Mouse (Mus musculus) olfactory bulb, adult 2 months (tissue): ENCODE results near the gene Ccl9. TPM values are rescaled to one million over a fixed set of nuclear protein-coding genes. Genes with fewer than 3 reads are reported as not detected.

ENCODE experiments used
- H3K27ac ChIP-seq: fragments of 200-500 bp; 2 replicates; pipeline ENCODE4 v1.5.1; 2012; ENCODE audit warnings: low read depth, low read length; ENCODE audit not compliant: insufficient read depth
- H3K4me1 ChIP-seq: fragments of 200-500 bp; 2 replicates; pipeline ENCODE4 v1.6.1; 2012; ENCODE audit warnings: low read length; ENCODE audit not compliant: control insufficient read depth, insufficient read depth
- H3K4me3 ChIP-seq: fragments of 200-500 bp; 2 replicates; pipeline ENCODE4 v1.5.1; 2012; ENCODE audit warnings: mild to moderate bottlenecking, low read depth, low read length, moderate library complexity; ENCODE audit not compliant: insufficient read depth
- CTCF ChIP-seq: fragments of 200-500 bp; IDR thresholded peaks from 2 replicates; pipeline ENCODE4 v1.5.1; 2012; ENCODE audit warnings: low read depth, mild to moderate bottlenecking, low read length, moderate library complexity; ENCODE audit not compliant: insufficient read depth
- POLR2A ChIP-seq: fragments of 200-500 bp; IDR thresholded peaks from 2 replicates; pipeline ENCODE4 v1.6.1; 2012; ENCODE audit warnings: mild to moderate bottlenecking, low read depth, low read length, moderate library complexity; ENCODE audit not compliant: insufficient read depth
- WGBS: fragments of 180-500 bp; shearing (Covaris S2); methylation state at CpG from one replicate; pipeline ENCODE4 v1.1.7; 2018; 5-methylcytosine and 5-hydroxymethylcytosine counted together
- polyA plus RNA-seq: library from polyadenylated mRNA; stranded (reverse); fragments of >200 nt; gene quantifications from 2 replicates; pipeline ENCODE4 v1.2.4, GENCODE M21; 2012; ENCODE audit warnings: low replicate concordance; ENCODE audit not compliant: missing spikeins, insufficient read depth, insufficient read length

Gene Ccl9
- polyA plus RNA-seq, 1 experiment, result not detected

DNA sequence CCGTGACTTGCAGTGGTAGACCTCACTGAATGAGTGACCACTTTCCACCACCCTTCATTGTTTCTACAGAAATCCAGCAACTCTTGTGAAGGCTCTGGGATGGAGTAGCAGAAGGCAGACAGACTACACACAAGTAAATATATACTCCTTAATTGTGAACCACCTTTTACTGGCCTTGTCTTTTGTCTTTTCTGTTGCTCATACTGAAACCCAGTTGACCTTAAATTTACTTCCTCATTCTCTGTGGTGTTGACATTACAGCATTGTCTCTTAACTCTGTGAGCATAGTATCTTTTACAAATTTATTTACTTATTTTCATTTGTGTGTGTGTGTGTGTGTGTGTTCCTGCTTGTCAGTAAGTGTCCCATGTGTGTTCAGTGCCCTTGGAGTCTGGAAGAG lies 45.2 kb downstream of the Ccl9 start:
- Histone ChIP-seq H3K27ac (no peak overlapping the region), H3K4me1 (peaks cover 6% of the 10 kb centered on the region; the same call in 1 of the 2 replicates), H3K4me3 (no peak overlapping the region)
- WGBS, result 100% methylated on average over 1 of the region's 1 CpGs
- TF ChIP-seq CTCF, result no peak
- TF ChIP-seq POLR2A, result no peak

DNA sequence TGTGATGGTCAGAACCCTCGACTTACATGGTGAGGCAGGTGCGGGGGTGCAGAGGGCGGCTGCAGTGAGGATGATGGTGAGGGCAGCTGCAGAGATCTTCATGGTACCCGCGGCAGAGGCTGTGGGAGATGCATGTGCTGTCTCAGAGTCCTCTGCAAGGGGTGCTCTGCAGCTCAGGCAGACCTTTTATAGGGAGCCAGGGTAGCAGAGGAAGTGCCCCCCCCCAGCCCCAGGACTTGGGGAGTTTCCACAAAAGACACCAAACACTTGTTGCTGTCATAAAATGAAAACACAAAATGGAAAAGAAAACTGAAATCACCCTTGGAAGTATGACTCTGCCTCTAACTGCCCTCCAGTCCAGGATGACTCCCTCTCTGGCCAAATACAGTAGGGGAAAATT lies 48.1 kb downstream of the Ccl9 start, which contains the start of gene Ccl5:
Ccl5 (minus strand) TSS at position 159 of the 400 bp plus-strand sequence.
- TF ChIP-seq CTCF (no peak), POLR2A (no peak)
- peaks cover 6% of the 10 kb centered on the region; the same call in 1 of the 2 replicates for H3K4me1 ChIP-seq
- no peak within 1 kb of the TSS for H3K27ac ChIP-seq
- 92% methylated on average over 5 of the region's 5 CpGs for WGBS
- no peak within 1 kb of the TSS for H3K4me3 ChIP-seq

DNA sequence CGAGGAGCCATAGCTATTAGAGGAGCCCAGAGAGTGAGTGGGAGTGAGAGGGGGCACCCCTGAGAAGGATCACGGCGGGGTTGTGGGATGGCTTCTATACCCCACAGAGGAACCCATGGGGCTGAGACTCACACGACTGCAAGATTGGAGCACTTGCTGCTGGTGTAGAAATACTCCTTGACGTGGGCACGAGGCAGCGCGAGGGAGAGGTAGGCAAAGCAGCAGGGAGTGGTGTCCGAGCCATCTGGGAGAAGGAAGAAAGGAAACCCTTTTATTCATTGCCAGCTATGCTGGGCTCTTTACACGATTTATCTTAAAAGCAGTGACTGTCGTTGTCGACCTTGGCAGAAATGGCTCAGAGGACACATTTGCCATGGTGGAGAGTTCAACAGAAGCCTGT lies 49.4 kb downstream of the Ccl9 start:
- no peak overlapping the region for H3K4me3 ChIP-seq
- TF ChIP-seq POLR2A, result no peak
- no peak for TF ChIP-seq CTCF
- no peak overlapping the region for H3K27ac ChIP-seq
- 68% methylated on average over 12 of the region's 12 CpGs for WGBS
- peaks cover 3% of the 10 kb centered on the region; the same call in 1 of the 2 replicates for H3K4me1 ChIP-seq

Other genes starting within 250 kb of the Ccl9 start
- gene Rasl10b, start 169.5 kb downstream of the Ccl9 start, polyA plus RNA-seq, result 96.6 TPM in 1 of 2 replicates, not detected in the other
- not detected in 2 replicates for gene Gas2l2, start 149.2 kb downstream of the Ccl9 start, polyA plus RNA-seq
- gene 1700020L24Rik, start 141.0 kb downstream of the Ccl9 start, polyA plus RNA-seq, result not detected in 2 replicates
- gene Mmp28, start 115.6 kb downstream of the Ccl9 start, polyA plus RNA-seq, result not detected in 2 replicates
- gene Taf15, start 105.5 kb downstream of the Ccl9 start, polyA plus RNA-seq, result not detected in 2 replicates
- gene Heatr9, start 56.5 kb downstream of the Ccl9 start, polyA plus RNA-seq, result not detected in 2 replicates
- not detected in 2 replicates for gene Ccl5, start 48.1 kb downstream of the Ccl9 start, polyA plus RNA-seq
- gene Ccl6, start 14.5 kb upstream of the Ccl9 start, polyA plus RNA-seq, result not detected in 2 replicates
- gene Rpl9-ps1, start 67.0 kb upstream of the Ccl9 start, polyA plus RNA-seq, result not detected in 2 replicates
- not detected in 2 replicates for gene Ccl3, start 70.7 kb upstream of the Ccl9 start, polyA plus RNA-seq
- not detected in 2 replicates for gene Ccl4, start 83.9 kb upstream of the Ccl9 start, polyA plus RNA-seq
- not detected in 2 replicates for gene Wfdc17, start 125.4 kb upstream of the Ccl9 start, polyA plus RNA-seq
- gene Wfdc18, start 130.4 kb upstream of the Ccl9 start, polyA plus RNA-seq, result not detected in 2 replicates
- gene Wfdc21, start 168.3 kb upstream of the Ccl9 start, polyA plus RNA-seq, result not detected in 2 replicates
- not detected in 2 replicates for gene Heatr6, start 175.1 kb upstream of the Ccl9 start, polyA plus RNA-seq